Mouse (Mus musculus) olfactory bulb, adult 2 months (tissue): ENCODE data around the gene Ptpn23. TPM values are rescaled to one million over a fixed set of nuclear protein-coding genes. Genes with fewer than 3 reads are reported as not detected.

Experiments used
- H3K27ac ChIP-seq: fragments of 200-500 bp; 2 replicates; pipeline ENCODE4 v1.5.1; 2012; ENCODE audit warnings: low read depth, low read length; ENCODE audit not compliant: insufficient read depth
- H3K4me1 ChIP-seq: fragments of 200-500 bp; 2 replicates; pipeline ENCODE4 v1.6.1; 2012; ENCODE audit warnings: low read length; ENCODE audit not compliant: control insufficient read depth, insufficient read depth
- H3K4me3 ChIP-seq: fragments of 200-500 bp; 2 replicates; pipeline ENCODE4 v1.5.1; 2012; ENCODE audit warnings: mild to moderate bottlenecking, low read depth, low read length, moderate library complexity; ENCODE audit not compliant: insufficient read depth
- CTCF ChIP-seq: fragments of 200-500 bp; IDR thresholded peaks from 2 replicates; pipeline ENCODE4 v1.5.1; 2012; ENCODE audit warnings: low read depth, mild to moderate bottlenecking, low read length, moderate library complexity; ENCODE audit not compliant: insufficient read depth
- POLR2A ChIP-seq: fragments of 200-500 bp; IDR thresholded peaks from 2 replicates; pipeline ENCODE4 v1.6.1; 2012; ENCODE audit warnings: mild to moderate bottlenecking, low read depth, low read length, moderate library complexity; ENCODE audit not compliant: insufficient read depth
- WGBS: fragments of 180-500 bp; shearing (Covaris S2); methylation state at CpG from one replicate; pipeline ENCODE4 v1.1.7; 2018; 5-methylcytosine and 5-hydroxymethylcytosine counted together
- polyA plus RNA-seq: library from polyadenylated mRNA; stranded (reverse); fragments of >200 nt; gene quantifications from 2 replicates; pipeline ENCODE4 v1.2.4, GENCODE M21; 2012; ENCODE audit warnings: low replicate concordance; ENCODE audit not compliant: missing spikeins, insufficient read depth, insufficient read length

Gene Ptpn23
- polyA plus RNA-seq, 1 experiment, result not detected

GRCm38 (mm10) chr9:110369860-110370259 lies 38.2 kb downstream of the Ptpn23 start:
- no peak overlapping the region for H3K4me3 ChIP-seq
- no peak overlapping the region for H3K27ac ChIP-seq
- no peak for TF ChIP-seq CTCF
- no peak for TF ChIP-seq POLR2A
- WGBS, result 84% methylated on average over 3 of the region's 3 CpGs
- H3K4me1 ChIP-seq, result no peaks in the 10 kb centered on the region

- Histone ChIP-seq H3K4me1 (no peaks in the 10 kb centered on the region), H3K27ac (no peak overlapping the region), H3K4me3 (no peak overlapping the region)
- WGBS, result 65% methylated on average over 5 of the region's 5 CpGs
- TF ChIP-seq POLR2A (no peak), CTCF (no peak)
Observed at GRCm38 (mm10) chr9:110366746-110367145, 41.3 kb downstream of the Ptpn23 start.

- Histone ChIP-seq H3K27ac (no peak overlapping the region), H3K4me3 (no peak overlapping the region), H3K4me1 (no peaks in the 10 kb centered on the region)
- TF ChIP-seq CTCF (no peak), POLR2A (no peak)
- WGBS, result 92% methylated on average over 10 of the region's 10 CpGs
Observed at GRCm38 (mm10) chr9:110362337-110362736, 45.7 kb downstream of the Ptpn23 start.

GRCm38 (mm10) chr9:110361299-110361698 lies 46.7 kb downstream of the Ptpn23 start:
- 88% methylated on average over 12 of the region's 12 CpGs for WGBS

GRCm38 (mm10) chr9:110358341-110358740 lies 49.7 kb downstream of the Ptpn23 start:
- Histone ChIP-seq H3K4me3 (no peak overlapping the region), H3K4me1 (no peaks in the 10 kb centered on the region), H3K27ac (no peak overlapping the region)
- TF ChIP-seq CTCF (no peak), POLR2A (no peak)
- 93% methylated on average over 2 of the region's 2 CpGs for WGBS

More at GRCm38 (mm10) chr9:110361299-110361698, 46.7 kb downstream of the Ptpn23 start:
- H3K4me3 ChIP-seq, result no peak overlapping the region
- no peaks in the 10 kb centered on the region for H3K4me1 ChIP-seq
- TF ChIP-seq POLR2A (no peak), CTCF (no peak)
- H3K27ac ChIP-seq, result no peak overlapping the region

- H3K4me1 ChIP-seq, result peaks cover 6% of the 10 kb centered on the region
- no peak for TF ChIP-seq CTCF
- TF ChIP-seq POLR2A, result no peak
- no peak overlapping the region for H3K27ac ChIP-seq
- WGBS, result 62% methylated on average over 8 of the region's 8 CpGs
- H3K4me3 ChIP-seq, result no peak overlapping the region
Observed at GRCm38 (mm10) chr9:110351932-110352632, 55.9 kb downstream of the Ptpn23 start.

DNA sequence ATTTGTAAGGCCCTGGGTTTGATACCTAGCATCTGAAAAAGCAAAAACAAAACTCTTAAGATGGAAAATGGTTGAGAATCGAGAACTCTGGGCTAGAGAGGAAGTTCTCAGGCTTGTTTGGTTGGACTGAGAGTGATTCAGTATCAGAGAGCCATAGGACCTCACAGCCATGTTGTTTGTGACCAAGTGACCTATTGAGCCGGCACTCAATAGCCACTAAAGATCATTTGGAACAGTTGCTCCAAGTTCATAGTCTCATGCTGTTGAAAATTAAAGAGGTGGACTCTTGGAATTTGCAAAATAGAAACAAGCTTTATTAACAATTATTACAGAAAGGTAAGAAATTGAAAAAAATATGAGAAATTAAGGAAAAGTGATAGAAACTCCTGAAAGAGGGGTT lies 56.7 kb downstream of the Ptpn23 start:
- 89% methylated on average over 2 of the region's 2 CpGs for WGBS

DNA sequence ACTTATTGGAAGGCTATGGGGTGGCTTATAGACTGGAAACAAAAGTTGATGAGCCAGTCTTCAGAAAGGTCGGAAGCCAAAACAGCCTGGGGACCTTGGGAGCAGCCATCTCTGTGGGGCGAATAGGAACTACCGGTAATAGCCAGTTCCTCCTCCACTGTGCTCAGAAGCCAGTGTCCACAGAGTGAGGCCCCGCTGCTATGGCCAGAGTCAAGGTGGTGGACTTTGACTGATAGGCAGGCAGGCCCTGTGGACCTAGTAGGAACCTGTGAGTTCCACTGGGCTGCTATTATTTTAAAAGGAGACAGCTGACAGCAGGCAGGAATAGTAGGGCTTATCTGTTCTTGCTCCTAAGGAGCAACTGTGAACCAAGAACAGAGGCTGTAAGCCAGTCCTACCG lies 57.4 kb downstream of the Ptpn23 start:
- H3K4me1 ChIP-seq, result peaks cover 8% of the 10 kb centered on the region
- no peak overlapping the region for H3K4me3 ChIP-seq
- WGBS, result 92% methylated on average over 5 of the region's 5 CpGs
- H3K27ac ChIP-seq, result no peak overlapping the region
- no peak for TF ChIP-seq POLR2A

More for the DNA sequence above, 56.7 kb downstream of the Ptpn23 start:
- Histone ChIP-seq H3K27ac (no peak overlapping the region), H3K4me1 (peaks cover 8% of the 10 kb centered on the region), H3K4me3 (no peak overlapping the region)
- TF ChIP-seq CTCF (no peak), POLR2A (no peak)

- Histone ChIP-seq H3K27ac (no peak overlapping the region), H3K4me3 (no peak overlapping the region), H3K4me1 (peaks cover 8% of the 10 kb centered on the region)
- no peak for TF ChIP-seq POLR2A
- WGBS, result 87% methylated on average over 5 of the region's 5 CpGs
Observed at GRCm38 (mm10) chr9:110350188-110350587, 57.8 kb downstream of the Ptpn23 start.
